Mouse (Mus musculus) frontal cortex, adult (tissue): ENCODE data around the gene Ccpg1.

Experiments used
- ATAC-seq: cut with Nextera tagmentation; 2 replicates; pipeline ENCODE4 v1.9.2; 2017; ENCODE audit warnings: mild to moderate bottlenecking, moderate library complexity, mixed read lengths; ENCODE audit not compliant: low TSS enrichment

Gene Ccpg1

DNA sequence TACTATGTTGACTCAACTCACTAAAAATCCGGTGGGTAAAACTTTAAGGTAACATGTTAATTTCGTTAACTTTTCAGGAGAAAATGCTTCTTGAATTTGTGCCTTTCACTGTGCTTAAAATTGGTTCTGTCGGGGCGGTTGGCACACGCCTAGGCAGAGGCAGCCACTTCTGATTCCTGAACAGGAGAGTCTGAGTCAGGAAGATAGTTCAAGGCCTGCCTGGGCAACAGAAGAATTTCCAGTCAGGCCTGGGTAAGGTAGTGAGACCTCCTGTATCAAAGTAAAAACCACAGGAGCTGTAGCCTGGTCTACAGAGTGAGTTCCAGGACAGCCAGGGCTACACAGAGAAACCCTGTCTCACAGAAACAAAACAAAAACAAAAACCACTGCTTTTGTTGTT, 7.3 kb downstream of the Ccpg1 start:
- ATAC-seq: peak; percentile 38; the same call in 1 of the 2 replicates

DNA sequence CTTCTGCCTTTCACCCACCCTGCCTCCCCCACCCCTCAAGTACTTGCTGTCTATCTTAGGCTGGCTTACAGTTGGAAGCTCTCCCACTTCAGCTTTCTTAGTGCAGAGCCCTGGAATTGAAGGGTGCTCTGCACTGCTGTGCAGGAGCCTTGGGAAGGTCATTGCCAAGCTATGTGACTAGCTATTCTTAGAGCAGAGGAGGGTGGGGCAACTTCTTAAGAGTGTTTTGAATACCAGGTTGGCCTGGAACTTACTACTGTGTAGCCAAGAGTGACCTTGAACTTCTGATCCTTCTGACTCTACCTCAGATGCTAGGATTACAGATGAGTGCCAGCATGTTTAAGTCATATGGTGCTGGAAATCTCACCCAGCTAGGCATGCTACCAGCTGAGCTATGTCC, 10.9 kb downstream of the Ccpg1 start:
- no peak for ATAC-seq

DNA sequence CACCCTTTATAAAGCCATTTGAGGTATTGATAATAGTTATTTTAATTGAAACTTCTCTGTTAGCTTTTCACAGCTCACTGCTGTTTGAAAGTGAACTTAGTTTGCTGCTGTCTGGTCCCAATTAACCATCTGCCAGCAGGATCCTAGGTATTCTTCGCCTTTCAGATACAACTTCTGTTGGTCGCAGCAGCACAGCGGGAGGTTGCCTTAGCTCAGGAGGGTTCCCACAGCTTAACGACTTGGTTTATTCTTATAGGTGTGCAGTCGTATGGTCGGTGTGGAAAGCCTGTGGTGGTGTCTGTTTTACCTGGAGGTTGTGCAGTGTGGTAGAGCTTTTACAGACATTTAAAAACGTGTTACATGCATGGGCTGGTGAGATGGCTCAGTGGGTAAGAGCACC, 11.6 kb downstream of the Ccpg1 start:
- no peak for ATAC-seq

DNA sequence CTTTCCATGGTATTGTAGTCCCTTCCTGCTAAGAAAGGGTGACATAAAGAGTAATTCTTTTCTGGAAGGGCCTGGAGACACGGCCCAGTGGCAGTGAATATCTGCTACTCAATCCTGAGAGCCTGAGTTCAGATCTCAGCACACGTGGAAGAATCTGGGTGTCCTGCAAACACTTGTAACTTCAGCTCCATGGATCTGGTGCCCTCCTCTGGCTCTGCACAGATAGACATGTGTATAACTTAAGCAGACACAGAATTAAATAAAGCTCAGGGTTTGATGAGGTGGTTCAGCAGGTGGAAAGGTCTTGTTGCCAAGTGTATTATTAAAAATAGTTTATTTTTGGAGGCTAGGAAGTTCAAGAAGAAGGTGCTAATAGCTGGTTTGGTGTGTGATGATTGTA, 15.3 kb downstream of the Ccpg1 start:
- no peak for ATAC-seq

DNA sequence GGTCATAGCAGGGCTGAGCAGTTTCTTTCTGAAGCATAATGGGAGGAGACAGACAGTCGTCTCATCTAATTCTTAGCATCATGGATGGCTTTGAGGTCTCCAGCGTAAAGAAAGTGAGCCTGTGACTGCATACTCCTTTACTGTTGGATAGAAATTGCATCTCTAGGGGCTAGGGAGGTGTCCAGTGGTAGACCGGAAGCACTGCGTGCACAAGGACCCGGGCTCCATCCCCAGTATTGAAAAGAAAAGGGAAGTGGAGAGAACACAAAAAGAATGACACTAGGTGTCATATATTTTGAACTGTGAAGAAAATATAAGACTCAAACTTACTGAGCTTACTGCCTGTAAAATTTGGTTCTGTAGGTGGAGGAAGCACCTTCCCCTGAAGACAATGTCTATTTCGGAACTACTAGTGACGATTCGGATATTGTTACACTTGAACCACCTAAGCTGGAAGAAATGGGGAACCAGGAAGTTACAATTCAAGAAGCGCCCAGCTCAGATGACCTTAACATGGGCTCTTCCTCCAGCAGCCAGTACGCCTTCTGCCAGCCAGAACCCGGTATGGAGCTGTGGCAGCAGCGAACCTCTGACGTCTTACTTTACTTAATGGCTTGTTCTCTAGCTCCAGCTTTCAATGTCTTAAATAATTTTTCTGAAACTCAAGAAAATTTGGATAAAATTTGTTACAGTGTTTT, 16.2 kb downstream of the Ccpg1 start:
- ATAC-seq: no peak

DNA sequence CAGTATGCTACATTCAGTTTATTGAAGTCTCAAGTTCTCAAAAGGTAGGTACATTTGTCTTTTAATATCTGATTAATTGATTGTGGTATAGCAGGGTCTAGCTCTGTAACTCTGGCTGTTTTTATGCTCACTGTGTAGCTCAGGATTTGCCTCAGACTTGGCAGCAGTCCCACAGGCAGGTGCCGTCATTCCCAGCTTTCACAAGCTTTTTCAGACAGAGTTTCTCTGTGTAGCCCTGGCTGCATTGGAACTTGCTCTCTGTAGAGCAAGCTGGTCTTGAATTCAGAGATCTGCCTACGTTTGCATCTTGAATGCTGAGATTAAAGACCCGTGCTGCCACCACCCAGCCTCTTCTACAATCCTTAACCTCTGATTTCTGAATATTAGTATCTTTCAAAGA, 16.9 kb downstream of the Ccpg1 start:
- no peak for ATAC-seq

DNA sequence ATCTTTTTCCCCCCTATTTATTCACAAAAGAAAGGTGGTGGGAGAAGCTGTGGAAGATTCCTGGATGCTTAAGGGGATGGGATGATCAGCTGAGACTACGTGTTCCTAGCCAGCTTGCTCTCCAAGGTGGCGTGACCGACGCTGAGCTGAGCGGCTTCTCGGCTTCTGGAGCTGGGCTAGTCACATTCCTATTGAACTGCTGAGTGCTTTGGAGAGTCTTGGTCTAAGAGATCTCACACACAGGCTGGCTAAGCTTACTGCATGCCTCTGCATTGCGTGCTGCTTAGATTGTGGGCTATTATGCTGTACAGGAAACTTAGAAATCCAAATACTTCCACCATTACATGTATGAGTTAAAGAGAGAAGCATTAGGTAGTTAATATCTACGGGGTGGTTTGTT, 18.8 kb downstream of the Ccpg1 start:
- ATAC-seq: no peak

DNA sequence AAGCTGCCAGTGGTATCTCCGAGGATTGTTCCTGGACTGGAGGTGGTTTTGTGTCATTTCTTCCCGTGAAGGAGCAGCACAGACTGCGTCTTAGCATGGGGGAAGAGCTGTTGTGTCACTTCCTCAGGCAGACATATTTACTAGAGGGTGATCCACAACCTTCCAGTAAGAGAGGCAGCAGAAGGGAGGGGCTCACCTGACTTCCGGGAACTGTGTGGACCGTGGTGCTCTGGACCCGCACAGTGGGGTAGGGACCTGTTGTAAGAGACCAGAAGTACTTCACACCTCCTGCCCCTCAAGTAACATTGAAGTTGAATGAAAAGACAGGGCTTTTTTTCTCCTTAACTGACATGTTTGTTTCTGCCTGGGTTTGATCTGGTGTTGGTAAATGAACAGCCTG, 19.9 kb downstream of the Ccpg1 start:
- ATAC-seq: no peak

DNA sequence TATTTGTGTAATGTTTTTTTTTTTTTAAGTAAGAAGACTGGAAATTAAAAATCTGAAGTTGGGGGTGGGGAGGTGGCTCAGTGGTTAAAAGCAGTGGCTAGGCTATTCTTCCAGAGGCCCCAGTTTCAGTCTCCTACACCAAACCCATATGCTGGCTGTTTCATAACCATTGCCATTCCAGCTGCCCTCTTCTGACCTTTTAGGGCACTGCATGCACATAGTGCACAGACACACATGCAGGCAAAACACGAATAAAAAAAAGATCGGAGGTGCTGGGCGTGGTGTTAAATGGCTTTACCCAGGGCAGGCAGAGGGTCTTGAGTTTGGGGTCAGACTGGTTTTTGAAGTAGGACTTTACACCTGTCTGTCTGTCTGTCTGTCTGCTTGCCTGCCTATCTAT, 20.9 kb downstream of the Ccpg1 start:
- ATAC-seq: no peak

DNA sequence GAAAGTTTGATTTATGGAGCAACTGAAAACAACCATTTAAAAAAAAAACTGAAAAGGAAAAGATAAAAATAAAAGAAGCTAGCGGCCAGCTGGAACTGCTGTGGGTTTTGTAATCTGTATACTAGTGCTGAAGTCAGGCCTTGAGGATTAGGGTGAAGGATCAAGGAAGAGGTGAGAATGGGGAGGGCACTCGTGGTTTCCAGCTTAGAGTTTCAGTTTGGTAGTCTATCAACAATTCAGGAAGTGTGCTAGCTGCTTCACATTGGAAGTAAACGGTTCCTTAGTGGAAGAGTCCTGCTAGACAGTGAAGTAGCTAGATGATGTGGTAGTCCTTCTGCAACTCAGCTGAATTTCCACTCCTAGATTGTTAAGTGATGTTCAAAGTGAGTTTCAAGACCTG, 23.2 kb downstream of the Ccpg1 start:
- no peak for ATAC-seq

DNA sequence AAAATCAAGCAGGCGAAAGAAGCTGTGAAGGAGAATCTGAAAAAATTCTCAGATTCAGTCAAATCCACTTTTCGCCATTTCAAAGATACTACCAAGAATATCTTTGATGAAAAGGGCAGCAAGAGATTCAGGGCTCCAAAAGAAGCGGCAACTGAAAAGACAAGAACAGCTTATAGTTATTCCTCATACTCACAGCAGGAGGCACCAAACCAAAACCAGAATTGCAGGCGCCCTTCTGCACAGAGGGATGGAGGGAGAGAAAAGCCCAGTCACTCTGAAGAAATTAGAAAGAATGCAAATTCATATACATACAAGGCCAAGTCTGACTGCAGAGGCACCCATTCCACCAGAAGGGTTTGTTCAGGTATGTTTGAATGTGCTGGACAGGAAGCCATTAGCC, 27.4 kb downstream of the Ccpg1 start:
- ATAC-seq: peak; percentile 50; the same call in 1 of the 2 replicates

DNA sequence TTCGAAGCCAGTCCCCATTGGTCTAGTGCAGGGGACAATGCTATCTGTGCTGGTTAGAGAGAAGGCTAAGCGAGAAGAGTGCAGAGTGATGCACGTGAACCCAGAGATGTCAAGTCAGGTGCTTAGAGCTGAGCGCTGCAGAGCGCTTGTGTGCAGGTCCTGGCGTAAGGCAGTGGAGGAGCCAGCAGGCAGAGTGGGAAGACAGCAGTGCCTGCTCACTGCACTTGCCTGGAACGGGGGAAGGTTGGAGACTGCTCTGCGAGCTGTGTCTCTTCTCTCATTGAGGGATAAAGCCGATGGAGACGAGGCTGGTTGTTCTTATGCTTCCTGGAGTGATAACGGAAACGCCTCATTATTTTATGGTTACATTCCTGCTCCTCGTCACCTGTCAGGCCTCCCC, 29.5 kb downstream of the Ccpg1 start:
- ATAC-seq: peak; percentile 84

DNA sequence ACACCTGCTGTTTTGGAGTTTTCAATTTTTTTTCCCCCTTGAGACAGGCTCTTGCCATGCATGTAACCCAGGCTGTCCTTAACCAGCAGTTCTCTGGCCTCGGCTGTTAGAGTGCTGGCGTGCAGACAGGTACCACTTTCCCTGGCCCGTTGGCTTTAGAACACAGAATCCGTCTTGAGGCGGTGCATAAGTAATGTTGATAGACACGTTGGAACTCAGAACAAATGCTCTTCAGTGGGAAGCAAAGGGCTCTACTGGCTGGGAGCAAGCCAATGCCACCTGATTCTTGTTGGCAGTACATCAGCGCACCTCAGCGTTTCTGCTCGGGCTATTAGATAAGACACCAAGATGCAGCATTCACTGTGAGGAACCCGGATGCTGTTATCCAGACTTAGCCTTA, 34.6 kb downstream of the Ccpg1 start:
- no peak for ATAC-seq

DNA sequence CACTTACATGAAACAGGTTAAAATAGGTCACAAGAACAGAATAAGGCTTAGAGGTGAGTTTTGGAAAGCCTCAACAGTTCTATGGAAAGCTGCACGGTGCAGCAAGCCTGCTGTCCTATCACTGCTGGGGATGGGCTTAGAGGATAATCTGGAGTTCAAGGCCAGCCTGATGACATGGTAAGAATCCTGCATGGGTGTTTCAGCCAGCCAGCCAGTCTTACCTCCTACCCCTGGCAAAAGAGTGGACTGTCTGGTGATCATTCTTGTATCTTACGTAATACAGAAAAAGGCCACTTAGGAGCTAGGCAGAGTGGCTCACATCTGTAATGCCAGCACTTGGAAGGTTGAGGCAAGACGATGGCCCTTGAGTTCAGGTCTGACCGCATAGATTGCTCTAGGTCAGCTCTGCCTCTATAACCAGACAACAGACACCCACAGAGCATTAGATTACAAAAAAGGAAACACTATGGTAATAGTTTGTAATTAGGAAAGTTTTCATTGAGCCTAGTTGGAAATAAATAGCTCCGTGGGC, 35.4 kb downstream of the Ccpg1 start:
- ATAC-seq: no peak

DNA sequence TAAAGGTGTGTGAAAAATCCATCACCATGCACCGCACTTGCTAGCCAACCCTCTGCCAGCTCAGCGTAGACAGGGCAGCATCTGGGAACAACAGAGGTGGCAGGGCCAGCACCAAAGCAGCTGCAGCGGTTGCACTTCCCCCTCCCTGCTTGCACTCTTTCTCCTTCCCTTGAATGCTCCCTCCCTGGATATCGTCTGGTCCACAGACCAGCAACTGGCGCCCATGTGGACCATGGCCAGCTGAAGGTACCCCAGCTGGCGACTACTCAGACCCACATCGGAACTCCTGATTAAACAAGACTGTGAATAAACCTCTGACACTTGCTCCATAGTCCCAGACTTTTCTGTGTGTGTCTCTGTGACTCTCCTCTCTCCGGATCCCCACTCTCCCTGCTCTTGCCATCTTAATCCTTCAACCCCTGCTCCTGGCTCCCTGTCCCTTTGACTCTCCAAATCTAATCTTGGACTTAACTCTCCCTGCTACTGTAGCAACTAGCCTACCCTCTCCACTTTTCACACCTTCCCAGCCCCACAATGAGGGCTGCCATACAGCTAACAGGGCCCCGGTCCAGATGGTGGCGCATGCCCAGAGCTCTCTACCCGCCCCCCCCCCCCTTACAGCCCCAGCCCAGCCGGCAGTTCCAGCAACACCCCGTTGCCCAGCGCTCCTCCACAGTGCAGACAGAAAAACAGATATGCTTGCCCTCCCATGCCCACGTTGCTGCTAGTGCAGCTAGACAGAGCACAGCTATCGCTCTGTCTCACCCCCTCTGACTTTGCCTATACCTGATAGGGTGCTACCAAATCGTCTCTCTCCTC, 40.8 kb downstream of the Ccpg1 start:
- ATAC-seq: peak; percentile 75

DNA sequence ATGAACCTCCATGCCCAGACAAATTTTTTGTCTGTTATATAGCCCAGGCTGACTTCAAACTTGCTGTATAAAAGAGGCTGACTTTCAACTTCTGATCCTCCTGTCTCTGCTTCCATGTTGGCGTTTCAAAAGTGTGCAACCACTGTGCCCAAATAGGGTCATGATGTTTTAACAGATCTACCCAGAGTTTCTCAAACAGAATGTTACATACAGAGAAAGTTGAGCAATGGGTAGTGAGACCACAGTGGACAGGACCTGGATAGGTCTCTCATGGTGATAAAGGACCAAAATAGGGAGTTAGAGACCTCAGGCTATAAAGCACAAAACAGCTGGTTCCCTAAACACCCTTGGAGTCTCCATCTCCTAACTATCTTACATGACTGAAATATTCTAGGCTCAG, 45.2 kb downstream of the Ccpg1 start:
- ATAC-seq: no peak

DNA sequence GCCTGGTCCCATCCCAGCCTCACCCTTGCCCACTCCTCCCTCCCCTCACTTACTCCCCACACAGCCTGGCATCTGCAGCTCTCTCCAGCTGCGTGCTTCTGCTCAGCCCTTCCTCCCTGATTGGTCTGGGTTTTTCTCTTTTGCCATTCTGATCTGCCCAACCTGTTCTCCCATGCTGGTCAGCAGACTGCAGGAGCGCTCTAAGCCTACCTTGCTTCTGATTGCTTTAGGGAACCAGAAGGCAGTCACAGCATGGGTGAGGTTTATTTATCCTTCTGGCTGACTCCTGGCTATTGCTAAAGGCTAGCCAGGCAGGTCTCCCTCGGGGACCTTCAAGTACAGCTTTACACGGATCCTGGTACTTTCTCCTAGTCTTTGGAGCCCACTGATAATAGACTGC, 46.2 kb downstream of the Ccpg1 start:
- no peak for ATAC-seq

DNA sequence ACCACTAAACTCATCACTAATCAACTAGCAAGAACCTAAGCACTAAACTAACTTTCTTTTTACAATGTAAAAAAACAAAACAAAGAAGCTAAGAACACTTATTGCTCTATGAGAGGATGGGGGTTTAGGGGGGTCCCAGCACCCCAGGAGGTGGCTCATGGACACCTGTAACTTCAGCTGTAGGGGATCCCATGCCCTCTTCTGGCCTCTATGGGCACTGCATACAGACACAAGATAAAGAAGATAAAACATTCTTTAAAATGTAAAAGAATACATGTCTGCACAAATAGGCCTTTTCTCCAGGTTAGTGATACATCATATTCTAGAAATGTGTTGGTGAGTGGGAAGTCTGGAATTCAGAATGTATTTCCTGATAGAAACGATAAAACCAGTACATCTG, 48.2 kb downstream of the Ccpg1 start:
- no peak for ATAC-seq

DNA sequence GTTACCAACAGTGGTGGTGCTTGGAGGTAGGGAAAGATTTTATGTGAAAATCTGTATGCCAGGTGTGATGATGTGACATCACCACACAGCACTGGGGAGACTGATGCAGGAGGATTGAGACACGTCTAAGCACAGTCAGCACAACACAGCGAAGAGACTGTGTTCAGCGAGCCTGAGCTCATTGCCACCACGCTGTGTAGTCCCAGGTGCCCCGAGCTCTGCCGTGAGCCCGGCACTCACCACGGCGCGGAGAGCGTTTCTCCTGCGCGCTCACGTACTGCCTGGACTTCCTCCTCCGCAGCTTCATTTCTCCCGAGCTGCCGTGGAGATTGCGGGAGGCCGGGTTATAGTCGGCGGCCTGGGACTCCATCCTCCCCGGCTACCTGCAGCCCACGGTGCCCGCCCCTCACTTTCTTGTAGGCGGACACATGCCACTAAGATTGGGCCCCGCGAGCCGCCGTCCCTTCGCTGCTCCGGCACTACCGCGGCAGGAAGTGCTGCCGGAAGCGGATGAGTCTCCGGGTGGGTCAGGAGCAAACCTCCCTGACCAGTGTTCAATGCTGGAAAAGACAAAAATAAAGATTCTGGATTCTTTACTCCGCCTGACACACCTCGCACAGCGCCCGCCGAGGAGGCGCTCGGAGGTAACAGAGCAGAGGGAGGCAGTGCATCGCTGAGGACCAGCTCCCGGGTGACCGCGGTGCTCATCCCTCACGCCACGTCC, 54.2 kb downstream of the Ccpg1 start:
- peak; percentile 84 for ATAC-seq

DNA sequence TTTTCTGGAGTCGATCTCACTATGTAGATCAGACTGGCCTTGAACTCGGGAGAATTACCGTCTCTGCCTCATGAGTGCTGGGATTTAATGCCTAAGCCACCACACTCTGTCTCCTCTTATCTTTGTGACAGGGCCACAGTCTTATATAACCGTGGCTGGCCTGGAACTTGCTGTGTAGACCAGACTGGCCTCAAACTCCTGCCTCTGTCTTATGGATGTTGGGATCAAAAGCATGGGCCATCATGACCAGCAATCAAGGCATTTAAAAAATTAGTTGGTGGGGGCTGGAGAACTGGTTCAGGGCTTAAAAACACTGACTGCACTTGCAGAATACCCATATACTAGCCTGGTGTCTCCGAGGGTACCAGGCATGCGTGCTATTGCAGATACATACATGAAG, 54.9 kb downstream of the Ccpg1 start, which contains the start of gene Pigb:
Gene Pigb, minus strand, starts transcription at position 299 of the 400 bp plus-strand sequence.
- ATAC-seq: no peak

DNA sequence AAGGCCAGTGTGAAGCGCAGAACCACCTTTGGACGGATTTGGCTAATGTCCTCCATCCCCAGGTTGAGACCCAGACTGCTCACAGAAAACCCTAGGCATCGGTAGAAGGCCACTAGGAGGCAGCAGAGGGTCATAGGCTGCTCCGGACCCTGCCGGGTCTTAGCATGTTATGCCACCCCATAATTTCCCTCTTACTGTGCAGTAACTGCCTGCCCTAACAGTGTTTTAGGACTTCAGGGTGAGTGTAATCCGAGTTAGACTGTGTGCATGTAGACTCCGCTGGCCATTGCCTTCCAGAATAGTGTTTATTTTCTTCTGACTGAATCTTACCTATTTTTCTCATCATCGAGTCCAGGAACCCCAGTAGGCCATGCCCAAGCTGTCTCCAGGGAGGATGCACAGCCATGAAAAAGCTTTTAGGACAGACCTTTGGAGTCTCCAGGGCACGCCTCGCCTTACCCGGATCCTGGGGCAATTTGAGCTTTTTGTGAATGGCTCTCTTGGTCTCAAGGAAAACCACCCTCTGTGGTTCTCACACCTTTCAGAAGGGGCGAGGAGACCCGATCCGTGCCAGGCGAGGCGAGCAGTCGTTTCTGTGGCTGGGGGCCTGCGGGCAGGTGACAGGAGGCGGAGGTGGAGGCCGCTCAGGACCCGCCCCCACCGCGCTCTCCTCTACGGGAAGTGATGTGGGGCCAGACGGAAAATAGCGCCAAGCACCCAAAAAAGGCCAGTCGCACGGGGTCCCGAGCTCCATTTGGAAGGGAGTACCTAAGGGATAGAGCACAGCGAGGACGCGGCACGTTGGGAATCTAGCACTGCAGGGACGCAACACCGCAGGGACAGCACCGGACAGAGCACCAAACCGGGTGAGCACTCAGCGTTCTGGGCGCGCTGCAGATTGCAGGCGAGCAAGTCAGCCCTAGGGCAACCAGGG, 59.2 kb downstream of the Ccpg1 start, which contains the start of gene Rab27a:
Gene Rab27a, plus strand, starts transcription at position 709 of the 934 bp plus-strand sequence.
- peak; percentile 76 for ATAC-seq
